Mouse (Mus musculus) layer of hippocampus, adult 2 months (tissue): Measurements from ENCODE around the gene Ddost. TPM values are rescaled to one million over a fixed set of nuclear protein-coding genes. Genes with fewer than 3 reads are reported as not detected.

Experiments
- DNase-seq, 2 experiments: peaks; one replicate each; pipeline ENCODE4 v3.0.0; 2022; ENCODE audit warnings: low spot score in 2 of 2
- H3K27ac ChIP-seq: fragments of 200-600 bp; 2 replicates; pipeline ENCODE4 v1.8.1; 2022
- H3K4me3 ChIP-seq: fragments of 200-600 bp; 2 replicates; pipeline ENCODE4 v1.8.1; 2022; ENCODE audit warnings: mild to moderate bottlenecking
- CTCF ChIP-seq: fragments of 200-600 bp; conservative IDR thresholded peaks from 2 replicates; pipeline ENCODE4 v1.8.1; 2022; ENCODE audit warnings: antibody characterized with exemption, mild to moderate bottlenecking, moderate library complexity
- total RNA-seq, 2 experiments: library from RNA; stranded (reverse); gene quantifications; 2 replicates each; pipeline ENCODE4 v1.2.3; 2021

Ddost gene
- total RNA-seq, 2 experiments from 2014 or later: 93.1 to 93.5 TPM

DNA sequence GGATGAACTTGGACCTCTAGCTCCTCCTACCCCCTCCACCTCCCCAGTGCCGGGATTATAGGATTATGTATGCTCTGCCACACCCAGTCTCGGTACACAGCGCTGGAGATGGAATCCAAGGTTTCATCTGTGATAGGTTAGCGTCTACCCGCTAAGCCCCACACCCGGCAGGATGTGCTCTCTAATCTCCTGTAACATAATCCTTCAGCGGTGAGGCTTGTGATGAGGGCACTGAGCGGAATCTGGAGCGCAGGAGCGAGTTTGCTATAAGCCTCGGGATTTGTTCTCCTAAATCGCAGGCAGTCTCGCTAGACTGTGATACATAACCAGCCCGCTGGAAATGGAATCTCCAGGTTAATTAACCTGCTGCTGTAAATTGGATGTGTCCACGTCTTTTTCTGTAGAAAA, 25.7 kb downstream of the Ddost start:
- H3K27ac ChIP-seq: no peak overlapping the region
- DNase-seq: no peak
- no peak for TF ChIP-seq CTCF

DNA sequence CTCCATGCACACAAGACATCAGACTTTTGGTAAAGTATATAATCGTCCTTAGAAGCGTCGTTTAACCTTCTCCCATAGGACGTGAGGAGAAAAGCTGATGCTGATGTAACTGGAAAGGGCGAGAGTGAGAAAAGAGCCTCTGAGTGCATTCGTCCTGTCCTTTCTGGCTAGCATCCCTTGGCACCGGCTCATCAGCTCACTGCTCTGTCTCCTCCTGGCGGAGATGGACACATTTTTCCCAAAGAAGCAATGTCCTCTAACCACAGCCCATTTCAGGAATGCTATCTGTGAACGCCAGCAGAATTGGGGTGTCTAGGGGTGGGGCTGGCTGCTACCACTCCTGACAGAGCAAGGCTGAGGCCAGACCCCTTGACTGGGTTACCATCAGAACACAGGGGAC, 27.1 kb downstream of the Ddost start:
- no peak overlapping the region for H3K4me3 ChIP-seq
- TF ChIP-seq CTCF: no peak
- DNase-seq: no peak
- no peak overlapping the region for H3K27ac ChIP-seq

More for the DNA sequence above, 25.7 kb downstream of the Ddost start:
- no peak overlapping the region for H3K4me3 ChIP-seq

DNA sequence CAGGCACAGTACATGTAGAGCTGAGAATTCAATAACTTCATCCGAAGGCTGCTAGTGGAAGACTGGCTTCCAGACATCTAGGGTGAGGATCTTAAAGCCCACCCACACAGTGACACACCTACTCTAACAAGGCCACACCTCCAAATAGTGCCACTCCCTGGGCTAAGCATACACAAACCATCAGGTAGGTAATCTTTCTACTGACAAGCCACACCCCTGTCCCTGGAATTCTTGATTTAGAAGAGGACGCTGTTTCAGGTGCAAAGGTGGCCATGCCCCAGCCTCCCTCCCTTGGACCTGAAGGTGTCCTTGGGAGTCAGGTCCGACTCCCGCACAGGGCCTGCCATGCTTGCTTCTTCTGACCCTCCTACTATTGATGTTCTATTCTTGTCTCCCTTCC, 28.6 kb downstream of the Ddost start:
- Histone ChIP-seq H3K27ac (no peak overlapping the region), H3K4me3 (no peak overlapping the region)
- no peak for DNase-seq
- no peak for TF ChIP-seq CTCF

DNA sequence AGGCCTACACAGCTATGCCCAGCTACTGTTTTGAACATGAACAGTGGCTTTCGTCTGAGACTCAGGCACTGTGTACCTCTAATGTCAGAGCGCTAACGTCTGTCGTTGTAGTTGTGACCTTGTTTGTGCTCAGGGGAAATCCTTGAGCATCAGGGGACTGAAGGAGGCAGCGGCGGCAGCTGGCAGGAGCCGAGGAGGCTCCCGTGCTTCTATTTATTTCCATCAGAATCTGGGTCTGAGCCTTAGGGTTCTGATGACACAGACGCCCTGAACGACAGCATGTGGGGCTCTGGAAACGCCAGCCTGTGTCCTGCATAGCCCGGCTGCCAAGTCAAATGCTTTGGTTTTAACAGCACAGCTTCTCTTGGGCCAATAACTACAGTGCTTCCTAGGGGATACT, 30.5 kb downstream of the Ddost start:
- Histone ChIP-seq H3K4me3 (no peak overlapping the region), H3K27ac (no peak overlapping the region)
- TF ChIP-seq CTCF: no peak
- DNase-seq: no peak

DNA sequence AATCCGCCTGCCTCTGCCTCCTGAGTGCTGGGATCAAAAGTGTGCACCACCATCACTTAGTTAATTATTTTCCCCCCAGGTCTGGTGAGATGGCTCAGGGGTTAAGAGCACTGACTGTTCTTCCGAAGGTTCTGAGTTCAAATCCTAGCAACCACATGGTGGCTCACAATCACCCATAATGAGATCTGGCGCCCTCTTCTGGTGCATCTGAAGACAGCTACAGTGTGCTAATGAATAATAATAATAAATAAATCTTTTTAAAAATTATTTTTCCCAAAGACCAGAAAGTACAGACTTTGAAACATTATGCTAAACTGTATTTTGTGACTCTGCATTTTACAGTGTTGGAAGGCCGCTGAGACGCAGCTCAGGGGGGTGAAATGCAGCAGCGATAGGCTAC, 31.1 kb downstream of the Ddost start:
- DNase-seq: no peak
- TF ChIP-seq CTCF: peak; percentile 75
- no peak overlapping the region for H3K4me3 ChIP-seq
- no peak overlapping the region for H3K27ac ChIP-seq

DNA sequence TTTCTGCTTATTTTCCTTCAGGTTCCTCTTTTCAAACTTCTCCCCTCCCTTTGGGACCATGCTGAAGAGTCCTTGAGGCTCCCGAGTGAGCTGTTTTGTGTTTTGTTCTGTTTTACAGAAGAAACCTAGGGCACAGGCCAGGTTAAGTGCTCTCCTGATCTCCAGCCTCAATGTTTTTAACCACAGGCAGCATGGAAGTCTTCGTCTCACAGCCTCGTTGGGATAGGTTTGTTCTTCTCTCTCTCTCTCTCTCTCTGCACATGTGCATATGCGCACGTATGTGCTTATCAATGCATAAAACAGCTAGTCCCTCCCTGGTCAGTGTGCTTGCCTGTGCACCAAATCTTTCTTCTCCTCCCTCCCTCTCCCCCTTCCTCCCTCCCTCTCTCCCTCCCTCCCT, 32.3 kb downstream of the Ddost start:
- Histone ChIP-seq H3K4me3 (no peak overlapping the region), H3K27ac (no peak overlapping the region)
- no peak for TF ChIP-seq CTCF
- no peak for DNase-seq

DNA sequence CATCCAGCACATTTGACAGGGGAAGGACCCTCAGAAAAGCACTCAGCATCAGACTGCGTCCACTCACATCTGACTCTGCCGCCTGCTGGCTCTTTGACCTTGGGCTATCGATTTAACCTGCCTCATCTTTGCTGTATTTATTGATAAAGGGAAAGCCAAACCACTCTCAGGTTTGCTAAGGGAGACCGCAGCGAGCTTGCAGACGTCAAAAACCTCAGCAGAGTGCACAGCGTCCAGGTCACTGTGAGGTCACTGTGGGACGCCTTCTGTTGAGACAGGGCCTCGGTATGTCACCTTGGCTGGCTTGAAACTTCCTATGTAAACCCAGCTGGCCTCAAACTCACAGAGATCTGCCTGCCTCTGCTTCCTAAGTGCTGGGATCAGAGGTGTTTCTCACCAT, 32.8 kb downstream of the Ddost start:
- Histone ChIP-seq H3K4me3 (no peak overlapping the region), H3K27ac (no peak overlapping the region)
- no peak for DNase-seq
- TF ChIP-seq CTCF: no peak

DNA sequence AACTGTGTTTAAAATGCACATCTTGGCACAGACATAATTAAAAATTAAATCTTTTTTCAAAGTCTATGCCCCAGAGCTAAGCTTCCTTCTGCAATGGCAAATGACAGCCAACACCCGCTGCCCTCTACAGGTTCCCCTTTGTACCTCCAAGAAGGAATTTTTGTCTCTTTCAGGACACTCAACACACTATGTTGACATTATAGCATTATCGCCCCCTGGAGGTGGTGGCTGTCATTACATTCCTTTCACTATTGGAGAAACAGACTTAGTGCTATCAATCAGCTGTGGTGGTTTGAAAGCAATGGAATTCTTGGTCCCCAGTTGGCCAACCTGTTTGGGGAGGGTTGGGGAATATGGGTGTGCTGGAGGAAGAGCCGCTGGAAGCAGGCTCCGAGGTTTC, 35.4 kb downstream of the Ddost start:
- peak in 1 of 2 experiments; percentile 73 for DNase-seq
- no peak overlapping the region for H3K27ac ChIP-seq
- no peak overlapping the region for H3K4me3 ChIP-seq
- peak; percentile 88 for TF ChIP-seq CTCF

DNA sequence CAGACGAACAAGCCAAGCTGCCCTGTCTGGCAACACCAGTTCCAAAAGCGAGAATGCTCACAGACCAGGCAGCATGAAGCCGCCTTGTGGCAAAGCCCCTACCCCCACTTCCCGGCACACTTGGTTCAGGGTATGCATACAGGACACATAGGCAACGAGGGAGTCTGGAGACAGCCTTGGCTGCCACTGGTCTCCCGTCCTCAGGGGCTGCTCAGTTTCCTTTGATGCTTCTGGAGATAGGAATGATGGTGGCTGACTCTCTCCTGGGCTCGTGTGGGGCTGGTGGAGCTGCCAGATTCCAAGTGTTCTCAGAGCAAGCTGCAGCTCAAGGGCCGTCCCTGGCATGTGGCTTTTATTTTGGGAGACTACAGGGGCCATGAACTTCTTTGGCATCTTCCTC, 36.9 kb downstream of the Ddost start:
- DNase-seq: no peak
- Histone ChIP-seq H3K27ac (no peak overlapping the region), H3K4me3 (no peak overlapping the region)
- no peak for TF ChIP-seq CTCF

DNA sequence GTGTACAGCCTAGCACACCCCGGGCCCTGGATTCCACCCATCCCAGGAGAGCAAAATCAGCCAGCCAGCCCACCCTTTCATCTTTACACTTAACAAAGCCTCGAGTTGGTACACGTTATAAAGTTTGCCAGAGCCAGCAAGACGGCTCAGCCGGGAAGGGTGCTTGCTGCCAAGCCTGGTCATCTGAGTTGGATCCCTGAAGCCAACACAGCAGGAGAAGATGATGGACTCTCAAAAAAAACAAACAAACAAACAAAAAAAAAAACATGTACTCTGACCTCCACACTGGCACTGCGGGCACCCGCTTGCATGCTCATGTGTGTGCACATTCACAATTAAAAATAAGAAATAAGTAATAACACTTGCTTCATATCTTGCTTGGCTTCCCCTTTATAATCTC, 37.5 kb downstream of the Ddost start:
- no peak for TF ChIP-seq CTCF
- DNase-seq: no peak
- Histone ChIP-seq H3K4me3 (no peak overlapping the region), H3K27ac (no peak overlapping the region)

DNA sequence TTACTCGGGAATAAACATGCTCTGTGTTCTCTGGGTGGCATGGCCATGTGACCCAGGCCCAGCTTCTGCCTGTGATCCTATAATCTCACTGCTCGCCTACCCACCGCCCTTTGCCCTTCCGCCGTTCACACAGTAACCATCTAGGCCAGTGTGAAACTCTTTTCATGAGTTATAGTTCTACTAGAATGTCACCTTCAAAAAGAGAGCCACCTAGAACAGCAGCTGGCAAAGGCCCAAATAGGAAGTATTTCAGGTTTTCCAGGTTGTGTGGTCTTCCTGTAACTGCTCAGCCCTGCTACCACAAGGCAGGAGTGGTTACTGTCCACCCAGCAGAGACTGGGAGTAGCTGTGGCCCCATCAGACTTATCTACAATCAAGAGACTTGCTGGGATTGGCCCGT, 38.2 kb downstream of the Ddost start:
- TF ChIP-seq CTCF: no peak
- Histone ChIP-seq H3K4me3 (no peak overlapping the region), H3K27ac (no peak overlapping the region)
- no peak for DNase-seq

DNA sequence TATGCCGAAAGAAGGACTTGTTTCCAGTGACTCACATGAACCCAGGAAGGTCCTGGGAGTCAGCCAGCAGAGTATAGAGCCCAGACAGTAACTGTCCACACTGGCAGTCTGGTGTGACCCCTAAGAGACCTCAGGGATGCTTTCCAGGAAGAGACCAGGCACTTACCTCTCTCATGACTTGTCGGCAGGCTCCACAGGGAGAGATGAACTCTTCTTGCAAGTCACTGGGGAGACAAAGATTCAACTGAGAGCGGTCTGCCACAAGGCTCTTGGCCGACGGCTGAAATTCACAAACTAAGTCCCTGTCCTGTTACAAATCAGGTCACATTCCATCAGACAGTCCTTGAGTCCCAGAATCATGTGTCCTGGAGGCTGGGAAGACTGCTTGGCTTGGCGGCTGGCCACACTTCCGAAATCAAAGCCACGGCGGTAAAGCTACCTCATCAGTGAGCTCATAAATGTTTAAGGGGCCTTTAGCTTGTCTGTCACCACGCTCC, 38.9 kb downstream of the Ddost start:
- DNase-seq: no peak
- no peak overlapping the region for H3K27ac ChIP-seq
- H3K4me3 ChIP-seq: no peak overlapping the region
- no peak for TF ChIP-seq CTCF

DNA sequence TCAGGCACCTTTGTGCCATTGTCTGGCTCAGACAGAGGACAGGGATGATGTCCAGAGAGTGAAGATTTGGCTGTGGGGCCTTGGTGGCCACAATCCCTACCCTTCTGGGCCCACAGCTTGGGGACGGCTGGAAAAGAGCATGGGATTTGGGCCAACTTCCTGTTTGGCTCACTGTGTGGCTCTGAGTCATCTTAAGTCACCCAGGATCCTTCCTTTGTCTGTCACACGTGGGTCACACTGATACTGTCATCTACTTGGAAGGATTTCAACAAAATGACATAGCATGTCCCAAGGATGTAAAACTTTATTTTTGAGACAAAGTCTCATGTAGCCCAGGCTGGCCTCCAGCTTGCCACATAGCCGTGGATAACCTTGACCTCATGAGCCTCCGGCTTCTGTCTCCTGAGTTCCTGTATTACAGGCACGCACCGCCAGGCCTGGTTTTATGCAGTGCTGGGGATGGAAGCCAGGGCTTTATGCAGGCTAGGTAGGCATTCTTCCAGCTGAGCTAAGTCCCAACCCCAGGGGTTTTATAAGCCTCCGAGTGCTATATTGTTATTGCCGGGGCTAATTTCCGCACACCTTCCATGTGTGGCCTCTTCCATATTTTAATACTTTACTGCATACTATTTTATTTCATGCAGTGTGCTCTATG, 40.5 kb downstream of the Ddost start:
- Histone ChIP-seq H3K27ac (no peak overlapping the region), H3K4me3 (no peak overlapping the region)
- no peak for DNase-seq
- 0 out of 2 replicates have a peak, but pooled peaks have one; percentile 12 for TF ChIP-seq CTCF

DNA sequence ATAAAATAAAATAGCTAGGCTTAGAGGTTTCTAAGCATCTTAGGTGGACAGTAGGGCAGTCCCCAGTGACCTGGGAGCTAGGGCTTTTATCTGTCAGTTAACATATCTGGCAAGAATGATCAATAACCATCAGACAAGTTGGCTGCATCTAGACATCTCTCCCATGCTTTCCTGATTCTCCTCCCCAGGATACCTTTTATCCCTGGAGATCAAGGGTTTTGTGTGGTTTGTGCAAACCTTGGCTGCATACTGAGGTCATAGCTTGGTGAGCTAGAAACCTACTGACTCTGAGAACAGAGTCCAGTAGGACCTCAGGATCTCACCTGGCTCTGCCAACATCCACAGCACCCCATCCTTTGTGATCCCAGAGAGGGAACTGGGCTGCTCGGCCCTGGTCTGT, 42.8 kb downstream of the Ddost start:
- Histone ChIP-seq H3K27ac (no peak overlapping the region), H3K4me3 (no peak overlapping the region)
- DNase-seq: no peak
- no peak for TF ChIP-seq CTCF
